Mouse (Mus musculus): ENCODE measurements at regions not wholly inside any gene's neighbourhood (a gene's known extent, or its start where the extent isn't known, plus 50 kb on each side); places are given as distances from the start of the nearest gene placed in this dataset.

DNA sequence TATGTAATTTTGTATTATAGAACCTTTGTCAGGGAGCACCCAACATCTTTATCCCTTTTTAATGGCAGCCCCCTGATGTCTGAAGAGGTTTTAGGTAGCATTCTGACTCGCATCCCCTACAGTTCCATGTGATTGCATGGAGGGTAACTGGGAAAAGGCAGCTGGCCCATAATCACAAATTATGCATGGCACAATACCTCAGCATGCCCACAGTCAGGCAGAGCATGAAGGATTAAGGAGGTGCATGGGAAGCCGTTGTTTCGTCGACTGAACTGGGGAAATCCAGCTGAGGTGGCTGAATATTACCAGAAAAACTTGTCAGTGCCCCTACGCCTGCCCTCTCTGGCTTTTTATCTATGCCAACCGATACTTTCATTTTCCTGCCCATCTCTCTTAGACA is 272.8 kb upstream of the Nbea start:
- Histone ChIP-seq H3K4me1 (replicated peaks; ENCODE audit: control insufficient read depth, insufficient read depth, low read length) (peaks cover 5% of the 10 kb centered on the region; the same call in 1 of the 2 replicates), H3K4me3 (ENCODE audit: low read depth, low read length) (no peak overlapping the region), H3K27me3 (ENCODE audit: control insufficient read depth, insufficient read depth, low read length) (no peaks in the 10 kb centered on the region), H3K9ac (ENCODE audit: low read length) (no peak overlapping the region), H3K9me3 (ENCODE audit: control insufficient read depth, low read length) (no peaks in the 10 kb centered on the region), H3K27ac (ENCODE audit: low read depth, low read length) (no peak overlapping the region), H3K36me3 (ENCODE audit: control insufficient read depth, insufficient read depth, low read length) (no peaks in the 10 kb centered on the region), H3K4me2 (ENCODE audit: low read depth, low read length, severe bottlenecking) (no peak overlapping the region)
- ATAC-seq (replicated peaks; ENCODE audit: low FRiP score) = peak; percentile 83
- 29% methylated on average over 6 of the region's 6 CpGs for WGBS
- peak; percentile 56 for DNase-seq (ENCODE audit: low spot score)

DNA sequence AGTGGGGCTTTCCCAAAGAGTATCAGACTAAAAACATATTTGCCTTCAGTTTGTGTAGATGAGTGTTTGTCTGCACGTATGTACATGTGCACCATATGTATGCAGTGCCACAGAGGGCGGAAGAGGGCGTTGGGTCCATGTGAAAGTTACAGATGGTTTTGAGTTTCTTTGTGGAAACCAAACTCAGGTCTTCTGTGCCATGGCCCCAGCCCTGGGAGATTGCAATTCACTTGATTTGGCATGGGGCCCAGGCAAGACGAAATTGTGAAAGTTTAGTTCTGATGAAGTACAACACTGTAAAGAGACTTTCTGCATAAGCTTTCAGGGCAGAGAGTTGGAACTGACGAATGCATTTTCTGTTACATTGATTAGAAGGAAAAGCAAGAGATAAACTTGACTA is 255.4 kb upstream of the Nbea start:
- no peaks in the 10 kb centered on the region for H3K36me3 ChIP-seq (ENCODE audit: control insufficient read depth, insufficient read depth, low read length)
- DNase-seq (ENCODE audit: low spot score) (no peak), ATAC-seq (replicated peaks; ENCODE audit: low FRiP score) (no peak)
- H3K27ac ChIP-seq (ENCODE audit: low read depth, low read length) = no peak overlapping the region
- WGBS = 91% methylated on average over 5 of the region's 5 CpGs
- no peak overlapping the region for H3K9ac ChIP-seq (ENCODE audit: low read length)
- no peaks in the 10 kb centered on the region; the same call in 1 of the 2 replicates for H3K4me1 ChIP-seq (replicated peaks; ENCODE audit: control insufficient read depth, insufficient read depth, low read length)
- no peak overlapping the region for H3K4me2 ChIP-seq (ENCODE audit: low read depth, low read length, severe bottlenecking)
- no peak overlapping the region for H3K4me3 ChIP-seq (ENCODE audit: low read depth, low read length)
- H3K9me3 ChIP-seq (ENCODE audit: control insufficient read depth, low read length) = no peaks in the 10 kb centered on the region
- no peaks in the 10 kb centered on the region for H3K27me3 ChIP-seq (ENCODE audit: control insufficient read depth, insufficient read depth, low read length)

- no peak for ATAC-seq (replicated peaks; ENCODE audit: low FRiP score)
- Histone ChIP-seq H3K27me3 (ENCODE audit: control insufficient read depth, insufficient read depth, low read length) (no peaks in the 10 kb centered on the region), H3K27ac (ENCODE audit: low read depth, low read length) (no peak overlapping the region), H3K9ac (ENCODE audit: low read length) (no peak overlapping the region), H3K36me3 (ENCODE audit: control insufficient read depth, insufficient read depth, low read length) (no peaks in the 10 kb centered on the region), H3K9me3 (ENCODE audit: control insufficient read depth, low read length) (no peaks in the 10 kb centered on the region), H3K4me2 (ENCODE audit: low read depth, low read length, severe bottlenecking) (no peak overlapping the region), H3K4me1 (replicated peaks; ENCODE audit: control insufficient read depth, insufficient read depth, low read length) (no peaks in the 10 kb centered on the region; the same call in 1 of the 2 replicates), H3K4me3 (ENCODE audit: low read depth, low read length) (no peak overlapping the region)
- WGBS = 80% methylated on average over 12 of the region's 12 CpGs
- DNase-seq (ENCODE audit: low spot score) = no peak
Observed at GRCm38 (mm10) chr3:56438020-56438747, 254.7 kb upstream of the Nbea start.

- DNase-seq (ENCODE audit: low spot score) = no peak
- Histone ChIP-seq H3K9me3 (ENCODE audit: control insufficient read depth, low read length) (no peaks in the 10 kb centered on the region), H3K27me3 (ENCODE audit: control insufficient read depth, insufficient read depth, low read length) (no peaks in the 10 kb centered on the region), H3K9ac (ENCODE audit: low read length) (no peak overlapping the region), H3K4me3 (ENCODE audit: low read depth, low read length) (no peak overlapping the region), H3K4me1 (replicated peaks; ENCODE audit: control insufficient read depth, insufficient read depth, low read length) (no peaks in the 10 kb centered on the region; the same call in 1 of the 2 replicates), H3K27ac (ENCODE audit: low read depth, low read length) (no peak overlapping the region), H3K36me3 (ENCODE audit: control insufficient read depth, insufficient read depth, low read length) (no peaks in the 10 kb centered on the region), H3K4me2 (ENCODE audit: low read depth, low read length, severe bottlenecking) (no peak overlapping the region)
- WGBS = 39% methylated on average over 4 of the region's 4 CpGs
- ATAC-seq (replicated peaks; ENCODE audit: low FRiP score) = no peak
Observed at GRCm38 (mm10) chr3:56437058-56437457, 253.6 kb upstream of the Nbea start.

GRCm38 (mm10) chr3:56433495-56433894 is 250.0 kb upstream of the Nbea start:
- Histone ChIP-seq H3K4me1 (replicated peaks; ENCODE audit: control insufficient read depth, insufficient read depth, low read length) (no peaks in the 10 kb centered on the region; the same call in 1 of the 2 replicates), H3K27me3 (ENCODE audit: control insufficient read depth, insufficient read depth, low read length) (no peaks in the 10 kb centered on the region), H3K4me2 (ENCODE audit: low read depth, low read length, severe bottlenecking) (no peak overlapping the region), H3K36me3 (ENCODE audit: control insufficient read depth, insufficient read depth, low read length) (no peaks in the 10 kb centered on the region), H3K4me3 (ENCODE audit: low read depth, low read length) (no peak overlapping the region), H3K9me3 (ENCODE audit: control insufficient read depth, low read length) (no peaks in the 10 kb centered on the region), H3K27ac (ENCODE audit: low read depth, low read length) (no peak overlapping the region), H3K9ac (ENCODE audit: low read length) (no peak overlapping the region)
- ATAC-seq (replicated peaks; ENCODE audit: low FRiP score) (no peak), DNase-seq (ENCODE audit: low spot score) (no peak)
- 74% methylated on average over 1 of the region's 1 CpGs for WGBS

- Histone ChIP-seq H3K9me3 (ENCODE audit: control insufficient read depth, low read length) (no peaks in the 10 kb centered on the region), H3K4me2 (ENCODE audit: low read depth, low read length, severe bottlenecking) (no peak overlapping the region), H3K36me3 (ENCODE audit: control insufficient read depth, insufficient read depth, low read length) (no peaks in the 10 kb centered on the region), H3K4me1 (replicated peaks; ENCODE audit: control insufficient read depth, insufficient read depth, low read length) (no peaks in the 10 kb centered on the region), H3K4me3 (ENCODE audit: low read depth, low read length) (no peak overlapping the region), H3K27me3 (ENCODE audit: control insufficient read depth, insufficient read depth, low read length) (no peaks in the 10 kb centered on the region), H3K9ac (ENCODE audit: low read length) (no peak overlapping the region), H3K27ac (ENCODE audit: low read depth, low read length) (no peak overlapping the region)
- DNase-seq (ENCODE audit: low spot score) = no peak
- WGBS = 86% methylated on average over 1 of the region's 1 CpGs
- ATAC-seq (replicated peaks; ENCODE audit: low FRiP score) = no peak
Observed at GRCm38 (mm10) chr3:56427201-56427600, 243.7 kb upstream of the Nbea start.

GRCm38 (mm10) chr3:56397851-56398496 is 214.5 kb upstream of the Nbea start:
- no peaks in the 10 kb centered on the region for H3K27me3 ChIP-seq (ENCODE audit: control insufficient read depth, insufficient read depth, low read length)
- H3K27ac ChIP-seq (ENCODE audit: low read depth, low read length) = no peak overlapping the region
- no peaks in the 10 kb centered on the region for H3K4me1 ChIP-seq (replicated peaks; ENCODE audit: control insufficient read depth, insufficient read depth, low read length)
- H3K4me2 ChIP-seq (ENCODE audit: low read depth, low read length, severe bottlenecking) = no peak overlapping the region
- DNase-seq (ENCODE audit: low spot score) (no peak), ATAC-seq (replicated peaks; ENCODE audit: low FRiP score) (no peak)
- no peaks in the 10 kb centered on the region for H3K36me3 ChIP-seq (ENCODE audit: control insufficient read depth, insufficient read depth, low read length)
- 86% methylated on average over 4 of the region's 4 CpGs for WGBS
- H3K9me3 ChIP-seq (ENCODE audit: control insufficient read depth, low read length) = no peaks in the 10 kb centered on the region
- H3K4me3 ChIP-seq (ENCODE audit: low read depth, low read length) = no peak overlapping the region
- no peak overlapping the region for H3K9ac ChIP-seq (ENCODE audit: low read length)

- 84% methylated on average over 5 of the region's 5 CpGs for WGBS
- no peak overlapping the region for H3K27ac ChIP-seq (ENCODE audit: low read depth, low read length)
- DNase-seq (ENCODE audit: low spot score) = no peak
Observed at GRCm38 (mm10) chr3:56393134-56393533, 209.6 kb upstream of the Nbea start.

GRCm38 (mm10) chr3:56380316-56380715 is 196.8 kb upstream of the Nbea start:
- Histone ChIP-seq H3K9ac (ENCODE audit: low read length) (no peak overlapping the region), H3K4me3 (ENCODE audit: low read depth, low read length) (no peak overlapping the region), H3K4me1 (replicated peaks; ENCODE audit: control insufficient read depth, insufficient read depth, low read length) (no peaks in the 10 kb centered on the region), H3K27me3 (ENCODE audit: control insufficient read depth, insufficient read depth, low read length) (no peaks in the 10 kb centered on the region), H3K36me3 (ENCODE audit: control insufficient read depth, insufficient read depth, low read length) (no peaks in the 10 kb centered on the region), H3K4me2 (ENCODE audit: low read depth, low read length, severe bottlenecking) (no peak overlapping the region), H3K9me3 (ENCODE audit: control insufficient read depth, low read length) (no peaks in the 10 kb centered on the region), H3K27ac (ENCODE audit: low read depth, low read length) (no peak overlapping the region)
- DNase-seq (ENCODE audit: low spot score) (no peak), ATAC-seq (replicated peaks; ENCODE audit: low FRiP score) (no peak)

More at GRCm38 (mm10) chr3:56393134-56393533, 209.6 kb upstream of the Nbea start:
- H3K4me1 ChIP-seq (replicated peaks; ENCODE audit: control insufficient read depth, insufficient read depth, low read length) = no peaks in the 10 kb centered on the region
- H3K9me3 ChIP-seq (ENCODE audit: control insufficient read depth, low read length) = no peaks in the 10 kb centered on the region
- no peak overlapping the region for H3K4me3 ChIP-seq (ENCODE audit: low read depth, low read length)
- H3K27me3 ChIP-seq (ENCODE audit: control insufficient read depth, insufficient read depth, low read length) = no peaks in the 10 kb centered on the region
- H3K36me3 ChIP-seq (ENCODE audit: control insufficient read depth, insufficient read depth, low read length) = no peaks in the 10 kb centered on the region
- ATAC-seq (replicated peaks; ENCODE audit: low FRiP score) = no peak
- no peak overlapping the region for H3K4me2 ChIP-seq (ENCODE audit: low read depth, low read length, severe bottlenecking)
- H3K9ac ChIP-seq (ENCODE audit: low read length) = no peak overlapping the region
